Mouse (Mus musculus) E14TG2a.4 (cell line): ENCODE measurements around the gene Obscn.

Experiments used
- CTCF ChIP-seq: conservative IDR thresholded peaks from 2 replicates; pipeline ENCODE4 v1.5.1; 2014; ENCODE audit warnings: low read length
- NANOG ChIP-seq: IDR thresholded peaks from 2 replicates; pipeline ENCODE4 v1.6.1; 2014; ENCODE audit warnings: borderline replicate concordance, low read length, mixed read lengths

DNA sequence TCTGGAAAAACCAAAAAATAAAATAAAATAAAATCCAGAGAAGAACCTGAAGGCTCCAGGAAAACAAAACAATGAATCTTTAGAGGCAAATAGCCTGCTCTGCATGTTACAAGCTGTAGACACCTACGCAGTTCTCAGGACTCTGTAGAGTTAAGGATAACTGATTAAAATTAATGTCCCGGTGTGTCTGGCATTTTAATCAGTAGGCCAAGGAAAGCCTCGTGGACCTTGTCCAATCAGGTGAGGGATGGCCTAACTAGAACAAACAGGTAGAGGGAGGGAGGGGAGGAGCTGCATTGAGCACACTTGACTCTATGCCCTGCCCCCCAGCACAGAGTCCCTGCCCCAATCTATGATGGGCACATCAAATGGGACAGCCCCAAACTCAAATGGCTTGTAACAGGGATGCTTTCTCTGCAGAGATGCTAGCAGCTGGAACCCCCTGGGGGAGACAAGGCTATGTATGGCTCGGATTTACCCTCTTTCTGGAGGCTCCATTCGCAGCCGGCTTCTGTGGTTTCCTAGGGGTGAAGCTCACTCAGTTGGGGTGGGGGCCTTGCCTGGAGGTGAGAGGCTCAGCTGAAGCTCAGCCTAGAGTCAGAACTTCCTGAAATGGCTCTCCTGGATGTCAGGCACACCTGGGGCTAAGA lies 38.1 kb upstream of the Obscn start:
- TF ChIP-seq CTCF (no peak), NANOG (no peak)
